Mouse (Mus musculus) liver, postnatal 0 days (tissue): ENCODE data around the gene Dph2.

Experiments used
- CTCF ChIP-seq: sonication (generic); IDR thresholded peaks from 2 replicates; pipeline ENCODE4 v1.5.1; 2016; ENCODE audit warnings: antibody characterized with exemption, low read depth
- EP300 ChIP-seq: IDR thresholded peaks from 2 replicates; pipeline ENCODE4 v1.6.1; 2016; ENCODE audit warnings: antibody characterized with exemption, low read depth, mild to moderate bottlenecking

DNA sequence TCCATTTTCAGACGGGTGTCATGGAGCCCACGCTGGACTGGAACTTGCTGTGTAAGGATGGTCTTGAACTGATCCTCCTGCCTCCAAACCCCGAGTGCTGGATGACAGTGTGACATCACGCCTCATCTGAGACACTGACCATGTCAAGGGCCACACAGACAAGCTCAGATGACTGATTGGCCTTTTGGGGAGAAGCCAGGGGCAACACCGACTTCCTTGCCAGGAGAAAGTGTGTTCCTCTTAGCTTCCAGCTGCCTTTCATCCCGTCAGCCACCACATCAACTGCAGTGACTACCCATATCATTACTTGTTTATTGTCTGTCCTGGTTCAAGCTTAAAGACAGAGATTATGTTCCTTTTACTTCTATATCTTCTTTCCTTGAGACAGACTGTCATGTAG, 33.1 kb upstream of the Dph2 start:
- no peak for TF ChIP-seq CTCF
- no peak for TF ChIP-seq EP300
